Mouse (Mus musculus): ENCODE results near the gene Sae1.
"Not testable (repeated sequence)": the region's sequence is repeated elsewhere in the genome, so short reads cannot be mapped to it uniquely, and the experiment has no call there.

Sae1 gene

GRCm38 (mm10) chr7:16402968-16403948 is 15.7 kb upstream of the Sae1 start:
- DNase-seq (ENCODE audit: low read depth), result peak; percentile 88

GRCm38 (mm10) chr7:16402449-16402848 is 14.8 kb upstream of the Sae1 start:
- peak; percentile 50 for DNase-seq (ENCODE audit: low read depth)

- peak; percentile 55 for DNase-seq (ENCODE audit: low read depth)
These were observed 14.4 kb upstream of the Sae1 start for GRCm38 (mm10) chr7:16401991-16402431.

GRCm38 (mm10) chr7:16400689-16401611 is 13.3 kb upstream of the Sae1 start, which contains the start of gene Zc3h4:
Zc3h4 (plus strand) TSS chr7:16400910.
- peak; percentile 92 for DNase-seq (ENCODE audit: low read depth)

GRCm38 (mm10) chr7:16399820-16400688 is 12.4 kb upstream of the Sae1 start:
- DNase-seq (ENCODE audit: low read depth), result peak; percentile 98

GRCm38 (mm10) chr7:16399098-16399819 is 11.7 kb upstream of the Sae1 start:
- peak; percentile 98 for DNase-seq (ENCODE audit: low read depth)

GRCm38 (mm10) chr7:16398387-16399050 is 10.9 kb upstream of the Sae1 start:
- DNase-seq (ENCODE audit: low read depth), result peak; percentile 34

- DNase-seq (ENCODE audit: low read depth), result peak; percentile 74
These were observed 9.9 kb upstream of the Sae1 start for GRCm38 (mm10) chr7:16397465-16397864.

GRCm38 (mm10) chr7:16395944-16396343 is 8.3 kb upstream of the Sae1 start:
- DNase-seq (ENCODE audit: low read depth), result peak; percentile 73

- DNase-seq (ENCODE audit: low read depth), result no peak
These were observed 5.3 kb upstream of the Sae1 start for GRCm38 (mm10) chr7:16392923-16393322.

GRCm38 (mm10) chr7:16389942-16390341 is 2.3 kb upstream of the Sae1 start:
- not testable (repeated sequence) for DNase-seq (ENCODE audit: low read depth)

GRCm38 (mm10) chr7:16376505-16376904 is 11.1 kb downstream of the Sae1 start:
- peak; percentile 76 for DNase-seq (ENCODE audit: low read depth)

- no peak for DNase-seq (ENCODE audit: low read depth)
These were observed 12.6 kb downstream of the Sae1 start for GRCm38 (mm10) chr7:16374989-16375388.

- peak; percentile 77 for DNase-seq (ENCODE audit: low read depth)
These were observed 13.9 kb downstream of the Sae1 start for GRCm38 (mm10) chr7:16373719-16374118.

- DNase-seq (ENCODE audit: low read depth), result no peak
These were observed 17.0 kb downstream of the Sae1 start for GRCm38 (mm10) chr7:16370596-16370995.

- no peak for DNase-seq (ENCODE audit: low read depth)
These were observed 18.8 kb downstream of the Sae1 start for GRCm38 (mm10) chr7:16368835-16369234.

GRCm38 (mm10) chr7:16366669-16367068 is 20.9 kb downstream of the Sae1 start:
- no peak for DNase-seq (ENCODE audit: low read depth)

- DNase-seq (ENCODE audit: low read depth), result peak; percentile 57
These were observed 21.4 kb downstream of the Sae1 start for GRCm38 (mm10) chr7:16366133-16366646.

GRCm38 (mm10) chr7:16364901-16365500 is 22.6 kb downstream of the Sae1 start:
- DNase-seq (ENCODE audit: low read depth), result peak; percentile 44

Measured in 416B (cell line).